Mouse (Mus musculus) frontal cortex, adult 2 months (tissue): ENCODE data around the gene Wiz. TPM values are rescaled to one million over a fixed set of nuclear protein-coding genes. Genes with fewer than 3 reads are reported as not detected.
A peak's percentile ranks its signal among the peaks of the same experiment; 100 is the strongest.

Experiments used
- DNase-seq, 2 experiments: peaks; one replicate each; pipeline ENCODE4 v3.0.0; 2022; ENCODE audit warnings: low spot score in 1 of 2; ENCODE audit errors: extremely low spot score in 1 of 2
- polyA plus RNA-seq: library from polyadenylated mRNA; depleted of rRNA; stranded (reverse); fragments of >200 nt; gene quantifications from 2 replicates; pipeline ENCODE4 v1.2.3, GENCODE M21; 2012

Wiz gene
- polyA plus RNA-seq, 1 experiment = 41.4 TPM

- peak; percentile 98 to 99 for DNase-seq
Measured at GRCm38 (mm10) chr17:32350382-32350983, 38.8 kb downstream of the Wiz start, which contains the start of gene Akap8l. Akap8l (minus strand) TSS chr17:32350607.

DNA sequence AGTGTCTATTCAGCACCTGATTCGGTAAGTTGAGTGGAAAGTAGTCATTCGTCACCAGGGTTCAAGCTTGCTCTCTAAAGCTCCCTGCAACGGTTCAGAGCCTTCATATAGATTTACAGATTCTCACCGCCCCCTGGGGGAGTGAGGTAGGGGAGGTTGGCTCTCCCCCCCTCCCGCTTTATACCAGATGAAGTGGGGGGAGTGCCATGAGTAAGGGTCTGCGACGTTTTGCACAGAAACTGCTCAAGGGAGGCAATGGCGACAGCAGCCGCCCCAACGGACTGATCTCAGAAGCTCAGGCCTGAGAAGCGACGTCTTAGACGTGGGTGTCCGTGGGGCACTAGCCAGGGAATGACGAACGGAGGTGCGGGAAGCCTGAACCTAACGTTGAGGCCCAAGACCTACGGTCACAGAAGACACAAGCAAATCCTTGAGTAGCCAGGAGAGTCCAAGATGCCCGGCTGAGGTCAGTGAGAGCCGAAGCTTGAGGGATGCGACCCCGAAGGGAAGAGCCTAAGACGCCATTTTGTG lies 39.3 kb downstream of the Wiz start:
- peak; percentile 41 to 58 for DNase-seq

DNA sequence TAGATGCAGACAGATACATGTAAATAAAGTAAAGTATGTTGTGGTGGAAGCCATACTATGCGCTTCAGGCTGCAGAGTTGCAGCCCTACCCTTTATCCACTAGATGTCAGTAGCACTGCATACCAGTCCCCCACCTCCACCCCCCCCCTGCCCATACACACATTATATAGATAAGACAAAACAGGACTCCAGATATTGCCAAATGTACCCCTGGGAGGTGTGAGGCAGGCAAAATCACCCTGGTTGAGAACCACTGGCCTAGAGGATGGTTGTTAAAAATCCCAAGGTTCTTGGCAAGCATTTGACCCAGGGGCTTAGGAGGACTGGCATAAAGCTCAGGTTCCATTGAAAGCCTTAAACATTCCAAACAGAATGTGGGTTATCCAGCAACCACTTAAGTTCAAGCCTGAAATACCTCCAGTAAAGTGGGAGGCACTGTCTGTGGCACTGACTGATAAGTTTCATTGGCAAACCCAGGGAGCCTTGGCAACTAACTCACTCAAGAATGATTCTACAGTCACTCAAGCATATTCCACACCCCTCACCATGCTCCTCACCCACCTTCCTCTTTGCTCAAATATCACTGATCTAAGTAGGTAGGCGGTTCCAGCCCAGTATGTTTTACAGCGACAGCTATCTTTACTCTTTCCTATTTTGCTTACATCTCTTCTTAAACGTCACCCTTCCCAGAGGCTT lies 40.1 kb downstream of the Wiz start:
- peak in 1 of 2 experiments; percentile 73 for DNase-seq

DNA sequence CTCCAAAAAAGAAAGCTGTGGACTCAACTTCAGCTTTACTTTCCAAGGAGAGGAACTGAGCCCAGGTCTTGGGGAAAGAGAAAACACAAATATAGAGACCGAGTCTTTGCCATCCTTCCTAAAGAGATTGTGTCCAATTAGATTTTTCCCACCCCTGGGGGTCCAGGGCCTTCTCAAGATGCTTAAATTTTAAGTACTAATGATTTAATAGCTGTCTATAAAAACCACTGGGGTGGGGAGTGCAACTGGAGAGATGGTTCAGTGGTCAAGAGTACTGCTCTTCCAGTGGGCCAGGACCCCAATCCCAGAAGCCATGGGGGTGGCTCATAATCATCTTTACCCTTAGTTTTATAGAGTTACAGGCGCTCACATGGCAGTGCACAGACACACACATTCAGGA lies 40.8 kb downstream of the Wiz start:
- no peak for DNase-seq

- no peak for DNase-seq
Measured at GRCm38 (mm10) chr17:32341102-32341501, 48.1 kb downstream of the Wiz start.

DNA sequence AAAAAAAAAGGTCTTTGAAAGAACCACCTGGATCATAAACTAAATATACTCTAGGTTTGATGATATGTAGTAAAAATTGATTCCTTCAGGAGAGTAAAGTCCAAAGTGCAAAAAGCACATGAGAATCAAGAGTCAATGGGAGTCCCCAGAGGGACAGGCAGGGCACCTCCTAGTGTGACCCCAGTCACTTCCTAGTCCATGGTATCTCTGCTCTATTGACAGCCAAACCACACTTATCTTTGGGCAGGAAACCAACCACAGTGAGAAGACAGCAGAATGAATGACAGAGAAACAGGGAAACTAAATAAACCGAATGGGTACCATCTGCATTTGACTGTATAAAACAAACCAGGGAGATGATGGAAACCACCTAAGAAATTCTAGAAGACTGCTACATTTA lies 49.1 kb downstream of the Wiz start:
- DNase-seq = no peak

GRCm38 (mm10) chr17:32335869-32336268 lies 53.4 kb downstream of the Wiz start:
- DNase-seq = no peak

DNA sequence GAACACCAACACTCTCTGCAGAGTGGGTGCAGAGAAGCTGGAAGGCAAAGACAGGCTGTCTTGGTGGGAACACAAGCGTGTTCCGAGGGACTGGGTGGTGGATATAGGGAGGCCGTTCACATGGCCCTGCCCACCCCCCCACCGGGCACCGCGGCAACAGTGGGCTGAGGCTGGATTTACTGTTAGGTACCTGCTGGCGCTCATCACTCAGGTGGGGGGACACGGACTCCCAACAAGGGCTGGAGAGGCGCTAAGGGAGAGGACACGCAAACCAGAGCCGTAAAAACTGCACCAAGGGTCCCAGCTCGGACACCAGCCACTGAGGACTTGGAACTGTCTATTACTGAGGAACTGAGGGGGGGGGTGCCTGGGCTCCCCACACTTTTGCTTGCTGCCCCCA lies 54.3 kb downstream of the Wiz start:
- DNase-seq = no peak

DNA sequence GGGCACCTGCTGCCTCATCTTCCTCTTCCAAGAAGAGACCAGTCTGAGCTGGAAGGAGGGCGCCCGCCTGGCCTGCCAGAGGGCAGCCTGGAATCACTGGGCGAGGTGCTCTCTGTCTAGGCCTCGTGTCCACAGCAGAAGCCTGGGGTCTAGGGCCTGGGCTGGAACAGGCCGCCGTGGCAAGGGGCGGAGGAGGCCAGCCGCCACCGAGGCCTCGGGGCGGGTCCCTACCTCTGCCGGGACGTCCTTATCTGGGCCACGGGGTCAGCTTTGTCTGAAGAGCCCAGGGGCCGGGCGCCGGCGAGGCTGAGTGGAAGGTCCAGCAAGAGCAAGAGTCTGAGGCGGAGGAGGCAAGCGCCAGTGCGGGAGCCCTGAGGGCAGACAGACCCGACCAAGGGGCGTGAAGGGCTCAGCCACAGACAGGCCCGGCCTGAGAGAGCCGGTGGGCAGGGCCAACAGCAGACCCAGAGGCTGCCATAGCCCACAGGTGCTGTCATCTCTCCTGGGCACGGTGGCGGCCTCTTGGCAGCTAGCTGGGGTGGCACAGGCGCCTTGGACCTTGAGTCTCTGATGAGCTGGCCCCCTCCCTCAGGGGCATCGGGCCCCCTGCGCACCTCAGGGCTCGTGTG lies 55.5 kb downstream of the Wiz start:
- DNase-seq = no peak

- DNase-seq = no peak
Measured at GRCm38 (mm10) chr17:32327501-32327900, 61.7 kb downstream of the Wiz start.

- no peak for DNase-seq
Measured at GRCm38 (mm10) chr17:32322809-32323208, 66.4 kb downstream of the Wiz start.

GRCm38 (mm10) chr17:32321836-32322235 lies 67.4 kb downstream of the Wiz start:
- no peak for DNase-seq

- no peak for DNase-seq
Measured at GRCm38 (mm10) chr17:32321390-32321734, 67.9 kb downstream of the Wiz start.

GRCm38 (mm10) chr17:32320597-32321389 lies 68.4 kb downstream of the Wiz start, which contains the start of gene Akap8:
Akap8 (minus strand) TSS chr17:32321238.
- peak; percentile 99 for DNase-seq

- DNase-seq = no peak
Measured at GRCm38 (mm10) chr17:32319950-32320349, 69.3 kb downstream of the Wiz start.

DNA sequence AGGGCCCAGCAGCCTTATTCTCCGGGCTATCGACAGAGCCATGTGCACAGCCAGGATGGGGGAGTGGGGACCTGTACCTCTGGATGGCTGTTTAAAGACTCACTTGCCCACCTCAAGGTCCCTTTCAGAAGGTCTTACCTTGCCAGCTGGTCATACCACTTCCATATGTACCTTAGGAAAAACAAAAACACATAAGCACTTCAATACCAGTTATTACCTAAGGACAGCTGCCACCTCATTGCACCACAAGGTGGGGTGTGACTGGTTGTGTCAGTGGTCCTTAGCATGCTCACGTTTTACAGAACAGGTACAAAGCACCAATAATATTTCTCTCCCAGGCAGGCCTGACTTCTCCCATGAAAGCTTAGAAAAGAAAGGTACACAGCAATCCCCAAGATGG lies 71.5 kb downstream of the Wiz start:
- no peak for DNase-seq

DNA sequence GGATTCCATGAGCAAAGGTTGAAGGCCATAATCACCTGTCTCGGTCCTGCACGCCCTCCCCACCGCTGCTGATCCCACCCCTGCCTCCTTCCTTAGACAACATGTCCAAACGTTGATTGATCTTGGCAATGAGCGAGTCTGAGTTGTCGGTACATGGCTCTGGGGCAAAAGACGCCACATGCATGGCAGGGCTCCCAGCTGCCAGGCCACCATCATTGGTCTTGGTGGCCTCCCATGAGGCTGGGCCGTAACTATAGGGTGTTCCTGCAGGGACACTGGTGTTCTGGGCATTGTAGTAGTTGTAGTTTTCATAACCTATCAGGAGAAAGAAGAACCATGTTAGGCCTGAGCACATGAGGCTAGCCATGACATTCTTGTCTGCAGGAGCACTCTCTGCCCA lies 72.2 kb downstream of the Wiz start:
- DNase-seq = no peak

- no peak for DNase-seq
Measured at GRCm38 (mm10) chr17:32315560-32315959, 73.7 kb downstream of the Wiz start.

- no peak for DNase-seq
Measured at GRCm38 (mm10) chr17:32313892-32314291, 75.3 kb downstream of the Wiz start.

DNA sequence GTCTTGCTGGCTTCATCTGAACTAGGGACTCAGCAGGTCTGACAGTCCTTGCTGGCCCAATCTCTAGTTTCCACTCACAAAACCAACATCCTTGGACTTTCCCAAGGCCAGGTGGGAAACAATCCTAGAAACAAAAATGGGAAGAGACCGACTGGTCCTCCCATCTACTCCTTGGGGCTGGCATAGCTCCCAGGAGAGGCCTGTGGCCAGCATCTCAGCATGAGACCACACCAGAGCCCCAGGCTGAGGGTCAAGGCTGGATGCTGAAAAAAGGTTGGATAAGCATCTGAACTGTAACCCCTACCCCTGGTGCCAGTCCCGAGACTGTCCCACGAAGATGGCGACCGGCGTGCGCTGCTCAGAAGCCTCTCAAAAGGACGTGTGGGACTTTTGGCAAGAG lies 76.4 kb downstream of the Wiz start:
- DNase-seq = no peak

DNA sequence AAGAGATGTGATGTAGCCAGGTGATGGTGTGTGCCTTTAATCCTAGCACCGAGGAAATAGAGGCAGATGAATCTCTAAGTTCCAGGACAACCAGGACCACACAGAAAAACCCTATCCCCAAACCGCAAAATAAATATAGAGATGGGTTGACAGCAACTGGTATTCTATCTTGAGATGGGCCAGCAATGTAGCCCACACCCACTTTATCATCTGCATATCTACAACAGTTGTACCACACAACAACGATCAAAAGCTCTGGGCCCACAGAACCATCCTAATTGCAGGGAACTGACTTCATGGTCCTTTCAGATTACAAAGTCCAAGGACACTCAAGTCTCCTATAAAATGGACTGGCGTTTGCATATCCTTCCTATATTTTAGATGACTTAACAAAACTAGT lies 81.3 kb downstream of the Wiz start:
- no peak for DNase-seq
